Mouse (Mus musculus) intestine, embryonic 14.5 days (tissue): ENCODE data around the gene Bhlha9. TPM values are rescaled to one million over a fixed set of nuclear protein-coding genes. Genes with fewer than 3 reads are reported as not detected.
"Not testable (repeated sequence)": the region's sequence is repeated elsewhere in the genome, so short reads cannot be mapped to it uniquely, and the experiment has no call there.

Source experiments
- ATAC-seq: fragments of 200-750 bp; cut with Nextera tagmentation; replicated peaks from 2 replicates; pipeline ENCODE4 v1.8.0; 2017; ENCODE audit warnings: low read depth, moderate number of reproducible peaks, moderate TSS enrichment, moderate library complexity; ENCODE audit not compliant: low FRiP score, low TSS enrichment
- DNase-seq: peaks from one replicate; pipeline ENCODE4 v3.0.0-alpha.2; 2018; ENCODE audit warnings: low spot score
- H3K27ac ChIP-seq: fragments of 300-500 bp; sonication (generic); 2 replicates; pipeline ENCODE4 v1.5.1; 2014; ENCODE audit warnings: low read depth, mild to moderate bottlenecking, control low read depth
- H3K27me3 ChIP-seq: fragments of 300-500 bp; sonication (generic); replicated peaks from 2 replicates; pipeline ENCODE4 v1.6.1; 2014; ENCODE audit warnings: low read length, control low read depth; ENCODE audit not compliant: control insufficient read depth, insufficient read depth
- H3K36me3 ChIP-seq: fragments of 300-500 bp; sonication (generic); 2 replicates; pipeline ENCODE4 v1.6.1; 2014; ENCODE audit warnings: low read length, control low read depth; ENCODE audit not compliant: control insufficient read depth, insufficient read depth
- H3K4me1 ChIP-seq: fragments of 300-500 bp; sonication (generic); replicated peaks from 2 replicates; pipeline ENCODE4 v1.6.1; 2014; ENCODE audit warnings: low read length, control low read depth, mixed read lengths; ENCODE audit not compliant: control insufficient read depth, insufficient read depth
- H3K4me2 ChIP-seq: fragments of 300-500 bp; sonication (generic); 2 replicates; pipeline ENCODE4 v1.6.1; 2014; ENCODE audit warnings: low read length
- H3K4me3 ChIP-seq: fragments of 300-500 bp; sonication (generic); 2 replicates; pipeline ENCODE4 v1.5.1; 2014; ENCODE audit warnings: low read depth, low read length, control low read depth, mixed read lengths
- H3K9ac ChIP-seq: fragments of 300-500 bp; sonication (generic); 2 replicates; pipeline ENCODE4 v1.6.1; 2014; ENCODE audit warnings: mild to moderate bottlenecking, low read length
- H3K9me3 ChIP-seq: fragments of 300-500 bp; sonication (generic); 2 replicates; pipeline ENCODE4 v1.6.1; 2016; ENCODE audit warnings: low read length, control low read depth; ENCODE audit not compliant: control insufficient read depth
- WGBS: fragments of 180-500 bp; shearing (Covaris S2); extraction: QIAGEN DNeasy Blood & Tissue Kit; methylation state at CpG from one replicate; pipeline ENCODE4 v1.1.7; 2014; 5-methylcytosine and 5-hydroxymethylcytosine counted together
- polyA plus RNA-seq: library from polyadenylated mRNA; unstranded; fragments of >200 nt; fragmentation: Nextera tagmentation; extraction: Ambion mirVana; gene quantifications from 2 replicates; pipeline ENCODE4 v1.2.1, GENCODE M21; 2014

The Bhlha9 gene
- polyA plus RNA-seq, 1 experiment from 2014 or later = 0.15 TPM

GRCm38 (mm10) chr11:76674199-76674598 is 1.9 kb downstream of the Bhlha9 start:
- Histone ChIP-seq H3K9ac (no peak overlapping the region), H3K27ac (no peak overlapping the region), H3K4me1 (peaks cover 7% of the 10 kb centered on the region; the same call in 1 of the 2 replicates), H3K27me3 (peaks cover 51% of the 10 kb centered on the region), H3K4me3 (no peak overlapping the region), H3K9me3 (no peaks in the 10 kb centered on the region), H3K4me2 (no peak overlapping the region), H3K36me3 (no peaks in the 10 kb centered on the region)
- DNase-seq (no peak), ATAC-seq (no peak)
- WGBS = 56% methylated on average over 8 of the region's 8 CpGs

- H3K9me3 ChIP-seq = no peaks in the 10 kb centered on the region
- no peak overlapping the region for H3K27ac ChIP-seq
- H3K36me3 ChIP-seq = no peaks in the 10 kb centered on the region
- 44% methylated on average over 4 of the region's 4 CpGs for WGBS
- DNase-seq (no peak), ATAC-seq (no peak)
- H3K27me3 ChIP-seq = peaks cover 51% of the 10 kb centered on the region
- no peak overlapping the region for H3K9ac ChIP-seq
- H3K4me1 ChIP-seq = peaks cover 7% of the 10 kb centered on the region; the same call in 1 of the 2 replicates
- no peak overlapping the region for H3K4me3 ChIP-seq
- H3K4me2 ChIP-seq = no peak overlapping the region
Measured at GRCm38 (mm10) chr11:76674704-76675103, 2.4 kb downstream of the Bhlha9 start.

- H3K4me2 ChIP-seq, ATAC-seq, H3K4me3 ChIP-seq, H3K9me3 ChIP-seq, H3K4me1 ChIP-seq, H3K27ac ChIP-seq, H3K36me3 ChIP-seq, DNase-seq, H3K9ac ChIP-seq: not testable (repeated sequence)
- peaks cover 12% of the 10 kb centered on the region for H3K27me3 ChIP-seq
- WGBS = 26% methylated on average over 8 of the region's 8 CpGs
Measured at GRCm38 (mm10) chr11:76679508-76679907, 7.2 kb downstream of the Bhlha9 start, which contains the start of gene Trarg1. Gene Trarg1, plus strand, starts transcription at chr11:76679808.

GRCm38 (mm10) chr11:76685604-76686003 is 13.3 kb downstream of the Bhlha9 start:
- ATAC-seq = no peak
- Histone ChIP-seq H3K27ac (no peak overlapping the region), H3K4me1 (no peaks in the 10 kb centered on the region), H3K4me3 (no peak overlapping the region), H3K9me3 (no peaks in the 10 kb centered on the region), H3K4me2 (no peak overlapping the region), H3K9ac (no peak overlapping the region), H3K36me3 (no peaks in the 10 kb centered on the region), H3K27me3 (0 out of 2 replicates have a peak, but pooled peaks cover 4% of the 10 kb centered on the region)
- DNase-seq = no peak
- 63% methylated on average over 2 of the region's 2 CpGs for WGBS

GRCm38 (mm10) chr11:76692096-76692495 is 19.8 kb downstream of the Bhlha9 start:
- no peaks in the 10 kb centered on the region for H3K27me3 ChIP-seq
- WGBS = 75% methylated on average over 3 of the region's 3 CpGs
- DNase-seq (no peak), ATAC-seq (no peak)
- H3K9me3 ChIP-seq = no peaks in the 10 kb centered on the region
- no peaks in the 10 kb centered on the region for H3K4me1 ChIP-seq
- no peaks in the 10 kb centered on the region for H3K36me3 ChIP-seq
- H3K9ac ChIP-seq = no peak overlapping the region
- no peak overlapping the region for H3K4me3 ChIP-seq
- H3K27ac ChIP-seq = no peak overlapping the region
- H3K4me2 ChIP-seq = no peak overlapping the region

- H3K27ac ChIP-seq = no peak overlapping the region
- no peaks in the 10 kb centered on the region for H3K36me3 ChIP-seq
- H3K4me1 ChIP-seq = no peaks in the 10 kb centered on the region
- WGBS = 67% methylated on average over 6 of the region's 6 CpGs
- H3K9me3 ChIP-seq = no peaks in the 10 kb centered on the region
- ATAC-seq (no peak), DNase-seq (no peak)
- no peak overlapping the region for H3K4me3 ChIP-seq
- H3K9ac ChIP-seq = no peak overlapping the region
- H3K27me3 ChIP-seq = no peaks in the 10 kb centered on the region
- H3K4me2 ChIP-seq = no peak overlapping the region
Measured at GRCm38 (mm10) chr11:76695810-76696209, 23.5 kb downstream of the Bhlha9 start.

- Histone ChIP-seq H3K27me3 (no peaks in the 10 kb centered on the region), H3K4me3 (no peak overlapping the region), H3K9ac (no peak overlapping the region), H3K4me2 (no peak overlapping the region; the same call in 1 of the 2 replicates), H3K36me3 (no peaks in the 10 kb centered on the region), H3K27ac (no peak overlapping the region), H3K9me3 (no peaks in the 10 kb centered on the region), H3K4me1 (no peaks in the 10 kb centered on the region)
- WGBS = 53% methylated on average over 9 of the region's 9 CpGs
- ATAC-seq (no peak), DNase-seq (no peak)
Measured at GRCm38 (mm10) chr11:76699626-76700025, 27.4 kb downstream of the Bhlha9 start.

GRCm38 (mm10) chr11:76707656-76708055 is 35.4 kb downstream of the Bhlha9 start:
- H3K4me3 ChIP-seq = no peak overlapping the region
- no peak overlapping the region for H3K4me2 ChIP-seq
- 0 out of 2 replicates have a peak, but pooled peaks cover 3% of the 10 kb centered on the region for H3K4me1 ChIP-seq
- H3K9me3 ChIP-seq = peaks cover 9% of the 10 kb centered on the region; the same call in 1 of the 2 replicates
- H3K9ac ChIP-seq = no peak overlapping the region
- ATAC-seq (no peak), DNase-seq (no peak)
- no peaks in the 10 kb centered on the region for H3K27me3 ChIP-seq
- no peaks in the 10 kb centered on the region for H3K36me3 ChIP-seq
- 88% methylated on average over 3 of the region's 3 CpGs for WGBS
- no peak overlapping the region for H3K27ac ChIP-seq

GRCm38 (mm10) chr11:76708066-76708465 is 35.8 kb downstream of the Bhlha9 start:
- Histone ChIP-seq H3K9ac (no peak overlapping the region), H3K4me3 (no peak overlapping the region), H3K36me3 (no peaks in the 10 kb centered on the region), H3K27ac (no peak overlapping the region), H3K27me3 (no peaks in the 10 kb centered on the region), H3K9me3 (peaks cover 9% of the 10 kb centered on the region; the same call in 1 of the 2 replicates), H3K4me2 (no peak overlapping the region), H3K4me1 (0 out of 2 replicates have a peak, but pooled peaks cover 3% of the 10 kb centered on the region)
- 91% methylated on average over 1 of the region's 1 CpGs for WGBS
- DNase-seq = no peak
- ATAC-seq = no peak
